Comparison of ENCODE assay signal across 18 mouse cellular contexts in genomic region chr17:14353219-14354079, GRCm38 (mm10).
A peak's percentile ranks its signal among the peaks of the same experiment; 100 is the strongest.
DNase-seq lines count a peak whose midpoint lies in the region; ATAC-seq and TF ChIP-seq lines count a peak whose summit lies in the region.
"Had no signal": no experiment of that assay in that cellular context is flagged by ENCODE, and none has a peak within 500 bp of the region (broad histone marks: within the 10 kb centered on the region; RNA-seq: fewer than 3 reads in every experiment).

No protein-coding gene starts in this region.

- H3K9me3 ChIP-seq in forebrain, embryonic 16.5 days (ENCODE audit: control insufficient read depth, low read length), result no peaks in the 10 kb centered on the region
- H3K9me3 ChIP-seq: liver, embryonic 15.5 days had no signal

- no peaks in the 10 kb centered on the region for H3K4me1 ChIP-seq in forebrain, embryonic 16.5 days (replicated peaks; ENCODE audit: control insufficient read depth, insufficient read depth, low read length)
- H3K4me1 ChIP-seq: hindbrain, embryonic 10.5 days; liver, embryonic 15.5 days had no signal

- H3K27ac ChIP-seq in layer of hippocampus, adult 2 months, result no peak overlapping the region
- H3K27ac ChIP-seq in forebrain, embryonic 16.5 days (ENCODE audit: low read length), result no peak overlapping the region
- H3K27ac ChIP-seq: gastrocnemius, adult 2 months; hindbrain, embryonic 10.5 days; liver, embryonic 15.5 days had no signal

- ATAC-seq in forebrain, embryonic 16.5 days, result no peak
- ATAC-seq: forebrain, postnatal 0 days; inflammation-experienced regulatory T-cells, adult 6 months; lung, postnatal 0 days had no signal

- TF ChIP-seq CTCF in layer of hippocampus, adult 2 months (conservative IDR thresholded peaks at IDR 0.05), result no peak

- no peaks in the 10 kb centered on the region for H3K36me3 ChIP-seq in forebrain, embryonic 16.5 days (ENCODE audit: control insufficient read depth, insufficient read depth)
- H3K36me3 ChIP-seq: hindbrain, embryonic 10.5 days; liver, embryonic 15.5 days had no signal

- no peak overlapping the region for H3K4me2 ChIP-seq in forebrain, embryonic 16.5 days (ENCODE audit: low read length)
- H3K4me2 ChIP-seq: liver, embryonic 15.5 days had no signal

- H3K27me3 ChIP-seq in forebrain, embryonic 16.5 days (replicated peaks; ENCODE audit: control insufficient read depth, insufficient read depth, low read length), result no peaks in the 10 kb centered on the region
- H3K27me3 ChIP-seq: liver, embryonic 15.5 days had no signal

- peak; percentile 89 for DNase-seq in heart, adult 11 months
- no peak for DNase-seq in heart, postnatal 36 days
- DNase-seq in urinary bladder, postnatal 14 days (ENCODE audit: low spot score), result peak; percentile 21
- no peak for DNase-seq in urinary bladder, postnatal 25 days (ENCODE audit: low spot score)
- peak; percentile 13 for DNase-seq in ovary, postnatal 14 days (ENCODE audit: low spot score)
- no peak for DNase-seq in layer of hippocampus, adult 2 months (ENCODE audit: low spot score in 2 of 2)
- DNase-seq in left cerebral cortex, adult 18-20 months (ENCODE audit: low spot score in 2 of 2), result no peak
- DNase-seq: adrenal gland, adult 8-10 months; cerebellum, adult 11 months; cerebellum, postnatal 25 days; forebrain, postnatal 0 days; gastrocnemius, adult 2 months; retina, postnatal 1 day had no signal

- H3K4me3 ChIP-seq in layer of hippocampus, adult 2 months, result no peak overlapping the region
- H3K4me3 ChIP-seq in forebrain, embryonic 16.5 days (replicated peaks; ENCODE audit: low read length), result no peak overlapping the region
- H3K4me3 ChIP-seq: gastrocnemius, adult 2 months; hindbrain, embryonic 10.5 days; liver, embryonic 15.5 days had no signal

- no peak overlapping the region for H3K9ac ChIP-seq in forebrain, embryonic 16.5 days (replicated peaks; ENCODE audit: low read depth, low read length)
- H3K9ac ChIP-seq: forebrain, postnatal 0 days; liver, embryonic 15.5 days had no signal

- intact Hi-C loops in heart, postnatal 36 days (cut with DNase I), result no loop called here

- 89% methylated on average over 10 of the region's 10 CpGs for WGBS in forebrain, embryonic 16.5 days

Comparison
In these comparisons a context has a peak if more than half of its experiments do, and no peak if none do; other contexts are left out.
1. DNase-seq: peak in heart, adult 11 months (single experiment), urinary bladder, postnatal 14 days (single experiment) and ovary, postnatal 14 days (single experiment); none in heart, postnatal 36 days (0 of 2), urinary bladder, postnatal 25 days (single experiment), layer of hippocampus, adult 2 months (0 of 2) and left cerebral cortex, adult 18-20 months (0 of 2).